Mouse (Mus musculus) kidney, postnatal 14 days (tissue): ENCODE measurements around the gene Sat1.
A peak's percentile ranks its signal among the peaks of the same experiment; 100 is the strongest.
"Not testable (repeated sequence)": the region's sequence is repeated elsewhere in the genome, so short reads cannot be mapped to it uniquely, and the experiment has no call there.

ENCODE experiments used
- DNase-seq: peaks from one replicate; pipeline ENCODE4 v3.0.0; 2022; ENCODE audit warnings: mixed read lengths

Sat1 gene

GRCm38 (mm10) chrX:155216271-155216670 is at the start of gene Sat1:
Gene Sat1, minus strand, starts transcription at chrX:155216449.
- DNase-seq = peak; percentile 95

DNA sequence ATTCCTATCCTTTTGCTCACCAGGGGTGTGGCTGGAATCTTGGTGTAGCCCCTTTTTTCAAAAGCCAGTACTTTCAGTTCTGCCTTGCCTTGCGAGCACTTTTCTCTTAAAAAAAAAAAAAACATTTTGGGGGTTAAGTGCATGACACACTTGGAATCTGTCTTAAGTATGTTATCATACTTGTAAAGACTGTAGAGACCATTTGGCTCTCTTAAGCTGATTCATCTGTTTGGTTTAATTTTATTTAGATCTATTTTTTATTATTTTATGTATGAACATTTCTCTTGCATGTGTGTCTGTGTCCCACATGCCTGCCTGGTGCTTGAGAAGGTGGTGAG is 46.6 kb upstream of the Sat1 start:
- DNase-seq = no peak

DNA sequence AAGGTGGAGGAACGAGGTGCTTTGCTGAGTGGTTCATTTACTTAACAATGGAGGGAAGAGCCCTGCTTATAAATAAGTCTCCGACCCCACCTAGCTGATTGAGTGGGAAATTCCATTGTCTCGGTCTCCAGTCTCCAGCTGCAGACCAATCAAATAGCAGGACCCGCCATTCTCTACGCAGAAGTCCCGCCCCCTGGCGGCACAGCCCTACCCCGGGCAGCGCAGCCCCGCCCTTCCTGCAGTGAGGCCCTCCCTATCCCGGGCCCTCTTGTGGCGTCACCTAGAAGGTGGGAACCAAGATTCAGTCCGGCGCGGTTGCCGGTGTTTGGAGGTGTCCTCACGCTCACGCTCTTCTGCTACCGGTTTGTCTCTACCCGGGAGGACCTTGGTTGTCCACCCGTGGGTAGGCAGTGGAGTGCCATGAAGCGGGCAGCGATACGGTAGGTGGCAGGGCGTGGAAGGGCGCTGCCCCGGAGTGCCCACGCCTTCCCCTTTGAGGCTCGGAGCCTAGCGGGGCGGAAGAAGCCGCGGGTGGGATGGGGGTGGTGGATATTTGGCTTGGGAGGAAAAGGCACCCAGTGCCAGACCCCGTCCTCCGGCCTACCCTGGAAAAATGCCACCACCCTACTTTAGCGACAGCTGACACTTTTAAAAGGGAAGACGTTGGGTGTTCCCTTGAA is 46.1 kb upstream of the Sat1 start, which contains the start of gene Acot9:
TSS of gene Acot9 (plus strand) at position 209 of the 680 bp plus-strand sequence.
- peak; percentile 93 for DNase-seq

GRCm38 (mm10) chrX:155256856-155257255 is 40.6 kb upstream of the Sat1 start:
- no peak for DNase-seq

DNA sequence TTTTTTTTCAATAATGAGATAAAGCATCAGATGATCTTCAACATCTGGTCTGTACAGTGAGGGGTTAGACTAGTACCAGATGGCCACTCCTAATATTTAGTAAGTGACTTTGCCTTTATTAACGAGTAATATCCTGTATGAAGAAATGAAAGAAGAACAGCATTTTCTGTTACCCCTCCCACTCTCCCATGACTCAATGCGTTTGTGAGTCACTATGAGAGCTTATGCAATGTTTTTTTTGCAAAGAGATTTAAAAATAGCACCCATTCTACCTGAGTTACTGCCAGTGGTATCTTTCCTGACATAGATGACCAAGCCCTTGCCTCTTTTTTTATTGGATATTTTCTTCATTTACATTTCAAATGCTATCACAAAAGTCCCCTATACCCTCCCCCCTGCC is 2.0 kb upstream of the Sat1 start:
- DNase-seq = no peak

DNA sequence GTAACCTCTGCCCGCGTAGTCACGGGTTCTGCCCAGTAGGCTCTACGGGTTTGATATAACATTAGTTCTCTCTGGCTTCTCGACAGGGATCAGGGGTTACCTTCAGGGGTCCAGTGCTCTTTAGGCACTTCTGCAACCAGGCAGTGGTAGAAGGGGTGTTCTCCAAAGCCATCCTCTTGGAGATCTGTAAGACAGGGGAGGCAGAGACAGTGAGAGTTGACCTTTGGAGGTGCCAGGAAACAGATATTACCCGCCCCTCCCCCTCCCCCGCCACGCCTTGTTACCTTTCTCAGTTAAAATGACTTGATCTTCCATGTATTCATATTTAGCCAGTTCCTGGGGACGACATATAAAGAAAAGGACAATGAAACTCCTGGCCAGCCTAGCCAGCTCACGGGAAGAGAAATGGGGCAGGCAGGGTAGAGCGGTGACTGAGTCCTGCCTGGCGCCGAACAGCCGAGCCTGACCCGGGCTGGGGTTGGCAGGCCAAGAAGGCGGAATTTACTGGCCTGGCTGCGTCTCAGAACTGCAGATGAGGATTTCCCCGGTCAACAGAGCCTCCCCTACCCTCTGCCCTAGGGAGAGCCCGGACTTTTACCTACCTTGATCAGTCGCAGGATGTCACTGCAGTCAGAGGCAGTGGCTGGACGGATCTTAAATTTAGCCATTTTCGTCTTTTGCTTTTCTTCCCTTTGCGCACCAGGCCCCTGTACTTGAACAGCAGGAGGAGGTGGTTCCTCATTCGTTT is 574 bp downstream of the Sat1 start:
- peak; percentile 37 for DNase-seq

- DNase-seq = peak; percentile 30
Observed at GRCm38 (mm10) chrX:155214291-155215136, 1.7 kb downstream of the Sat1 start.

DNA sequence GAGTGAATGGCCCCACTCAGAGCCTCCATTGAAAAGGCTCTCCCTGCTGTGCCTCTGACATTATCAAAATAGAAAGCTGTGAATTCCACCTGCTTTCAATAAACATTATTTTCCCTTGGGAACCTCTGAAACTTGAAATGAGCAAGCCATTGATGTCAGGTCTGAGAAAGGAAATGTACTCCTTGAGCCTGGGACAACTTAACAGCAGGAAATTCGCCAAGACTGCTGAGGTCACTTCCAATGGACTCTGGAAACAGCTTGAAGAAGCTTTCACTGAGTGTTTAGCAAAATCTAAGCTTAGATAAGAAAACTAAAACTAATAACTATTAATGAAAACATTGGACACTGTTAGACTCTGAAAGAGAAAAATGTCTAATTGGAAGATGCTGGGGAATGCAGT is 7.6 kb downstream of the Sat1 start:
- peak; percentile 40 for DNase-seq

DNA sequence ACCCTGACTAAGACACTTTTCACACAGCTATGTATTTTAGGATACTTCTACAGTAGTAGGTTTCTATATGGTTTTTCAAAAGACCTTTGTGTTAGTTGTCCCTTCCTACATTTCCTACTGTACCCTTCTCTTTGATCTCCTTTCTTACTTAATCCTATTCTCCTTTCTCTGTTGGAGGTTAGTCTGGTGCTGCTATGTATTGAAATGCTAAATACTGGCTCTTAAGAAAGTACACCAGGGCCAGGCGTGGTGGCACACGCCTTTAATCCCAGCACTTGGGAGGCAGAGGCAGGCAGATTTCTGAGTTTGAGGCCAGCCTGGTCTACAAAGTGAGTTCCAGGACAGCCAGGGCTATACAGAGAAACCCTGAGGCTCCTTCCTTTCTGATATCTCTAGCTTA is 10.8 kb downstream of the Sat1 start:
- DNase-seq = not testable (repeated sequence)

DNA sequence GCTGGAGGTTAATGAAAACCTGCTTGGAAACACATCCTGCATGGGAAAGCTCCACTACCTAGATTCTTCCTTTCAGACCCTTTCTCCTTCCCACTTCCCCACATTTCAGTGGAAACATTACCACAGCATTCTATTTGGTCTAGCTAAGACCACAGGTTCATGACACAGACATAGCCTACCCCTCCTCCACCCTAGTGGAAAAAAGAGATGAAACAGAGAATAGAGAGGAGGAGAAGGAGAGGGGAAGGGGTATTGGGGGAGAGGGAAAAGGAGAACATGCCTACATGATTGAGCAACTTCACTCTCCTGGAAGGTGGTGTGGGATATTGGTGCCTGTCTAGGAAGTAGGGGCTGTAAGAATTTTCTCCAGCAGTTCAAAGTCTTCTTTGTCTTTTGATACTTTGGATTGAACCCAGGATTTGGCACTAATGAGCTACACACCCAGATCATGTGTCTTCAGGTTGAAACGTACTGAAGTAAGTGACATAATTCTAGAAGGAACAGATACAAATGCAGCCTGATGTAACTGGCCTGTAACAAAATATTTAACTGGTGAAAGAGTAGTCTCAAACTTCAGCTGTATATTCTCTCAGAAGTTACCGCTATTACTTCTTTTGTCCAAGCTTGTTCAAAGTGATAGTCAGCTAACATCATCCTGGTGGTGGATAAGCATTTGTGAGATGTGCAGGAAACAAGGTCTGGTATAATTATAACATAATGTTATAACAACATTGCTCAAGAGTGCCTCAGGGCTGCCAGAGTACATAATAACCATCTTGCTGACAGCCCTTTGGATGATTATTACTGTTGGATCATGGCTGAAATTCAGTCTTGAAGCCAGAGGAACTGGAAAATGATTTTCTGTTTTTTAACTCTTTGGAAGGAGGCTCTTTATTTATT is 13.6 kb downstream of the Sat1 start:
- no peak for DNase-seq

- DNase-seq = no peak
Observed at GRCm38 (mm10) chrX:155201799-155202198, 14.4 kb downstream of the Sat1 start.

DNA sequence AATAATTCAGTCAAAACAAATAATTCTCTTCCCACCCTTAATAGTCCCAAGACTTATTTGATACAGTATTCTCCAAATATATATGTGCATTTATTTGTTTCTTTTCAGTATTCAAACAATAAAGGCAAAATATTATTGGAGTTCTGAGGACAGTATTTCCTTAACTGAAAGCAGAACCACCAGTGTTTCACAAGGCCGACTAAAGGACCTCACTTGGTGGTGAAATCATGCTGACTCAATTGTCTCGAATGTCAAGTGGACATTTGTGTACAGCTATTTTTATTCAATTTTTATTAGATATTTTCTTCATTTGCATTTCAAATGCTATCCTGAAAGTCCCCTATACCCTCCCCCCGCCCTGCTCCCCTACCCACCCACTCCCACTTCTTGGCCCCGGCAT is 21.3 kb downstream of the Sat1 start:
- no peak for DNase-seq

DNA sequence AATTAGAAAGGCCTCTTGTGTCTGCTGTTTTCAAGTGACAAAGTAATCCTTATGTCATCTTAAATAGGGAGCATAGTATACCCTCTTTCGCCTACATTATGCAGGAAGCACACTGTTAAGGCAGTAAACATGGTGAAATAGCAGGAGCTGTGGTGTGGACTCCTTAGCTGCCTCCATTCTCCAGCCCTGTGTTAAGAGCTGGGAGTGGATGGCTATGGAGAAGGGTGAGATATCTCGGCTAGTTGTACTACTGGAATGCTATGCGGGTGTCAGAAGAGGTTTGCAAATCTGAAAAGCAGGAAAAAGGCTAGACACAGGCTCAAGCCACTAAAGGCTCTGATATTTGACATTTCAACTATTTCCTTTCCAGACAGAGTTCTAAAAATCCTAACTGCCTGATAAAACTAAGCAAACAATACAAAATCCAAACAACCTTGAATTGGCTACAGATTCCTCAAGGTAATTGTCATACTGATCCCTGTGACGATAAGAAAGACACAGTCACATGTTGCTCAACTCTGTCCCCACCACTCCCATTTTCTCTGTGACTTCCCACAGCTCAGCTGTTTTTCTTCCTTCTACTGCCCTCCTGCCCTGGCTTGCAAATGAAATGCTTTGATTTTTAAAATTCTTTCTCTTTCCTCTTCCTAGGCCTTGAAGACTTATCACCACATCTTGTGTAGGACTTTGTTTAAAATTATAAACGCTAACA is 22.4 kb downstream of the Sat1 start:
- DNase-seq = no peak

GRCm38 (mm10) chrX:155191941-155192340 is 24.3 kb downstream of the Sat1 start:
- DNase-seq = peak; percentile 26

DNA sequence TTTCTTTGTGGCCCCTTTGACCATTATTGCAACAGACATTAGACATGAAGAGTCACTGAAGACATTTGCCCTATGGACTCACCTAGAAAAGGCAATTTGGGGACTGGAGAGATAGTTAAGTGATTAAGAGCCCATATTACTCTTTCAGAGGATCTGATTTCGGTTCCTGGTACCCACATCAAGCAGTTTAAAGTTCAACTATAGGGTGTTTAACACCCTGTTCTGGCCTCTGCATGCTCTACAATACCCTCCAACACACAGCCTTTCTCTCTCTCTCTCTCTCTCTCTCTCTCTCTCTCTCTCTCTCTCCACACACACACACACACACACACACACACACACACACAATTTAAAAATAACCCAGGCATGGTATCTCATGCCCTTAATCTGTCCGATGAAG is 38.6 kb downstream of the Sat1 start:
- DNase-seq = no peak

- no peak for DNase-seq
Observed at GRCm38 (mm10) chrX:155177230-155177629, 39.0 kb downstream of the Sat1 start.

- DNase-seq = no peak
Observed at GRCm38 (mm10) chrX:155175568-155175967, 40.7 kb downstream of the Sat1 start.

DNA sequence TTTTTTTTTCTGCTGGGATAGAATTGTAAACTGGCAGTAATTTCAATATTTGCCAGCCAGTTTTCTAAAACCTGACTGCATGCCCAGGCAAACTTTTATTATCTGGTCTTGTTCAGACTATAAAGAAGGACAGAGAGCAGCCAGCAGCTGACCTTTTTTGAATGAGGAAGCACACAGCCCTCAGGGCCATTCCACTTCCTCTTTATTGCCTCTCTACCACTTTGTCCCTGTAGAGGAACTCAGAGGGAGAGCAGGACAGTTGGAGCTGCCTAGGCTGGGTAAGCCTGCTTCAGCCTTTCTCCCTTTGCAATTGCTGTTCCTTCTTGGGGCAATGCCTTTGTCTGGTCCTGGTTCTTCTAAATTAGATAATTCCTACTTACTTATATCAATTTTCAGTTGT is 43.9 kb downstream of the Sat1 start:
- DNase-seq = no peak

DNA sequence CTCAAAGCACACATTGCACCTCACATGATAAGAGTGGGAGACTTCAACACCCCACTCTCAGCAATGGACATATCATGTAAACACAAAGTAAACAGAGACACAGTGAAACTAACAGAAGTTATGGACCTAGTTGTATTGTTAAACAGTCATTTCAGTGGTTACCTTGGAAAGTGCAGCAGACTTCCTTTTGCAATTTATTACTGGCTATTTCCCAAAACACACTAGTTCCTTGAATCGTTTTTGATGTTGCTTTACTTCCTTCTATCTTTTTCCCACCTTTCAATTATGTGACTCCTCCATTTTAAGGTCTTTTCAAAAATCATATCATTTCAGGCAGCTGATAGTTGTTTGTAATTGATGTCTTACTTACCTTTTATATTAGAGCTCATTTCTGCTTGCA is 44.5 kb downstream of the Sat1 start:
- DNase-seq = no peak

GRCm38 (mm10) chrX:155169886-155170285 is 46.4 kb downstream of the Sat1 start:
- DNase-seq = peak; percentile 14

GRCm38 (mm10) chrX:155167667-155168066 is 48.6 kb downstream of the Sat1 start:
- DNase-seq = no peak

- no peak for DNase-seq
Observed at GRCm38 (mm10) chrX:155166313-155166712, 49.9 kb downstream of the Sat1 start.
